Mouse (Mus musculus): Measurements from ENCODE around the gene Tpt1.
A peak's percentile ranks its signal among the peaks of the same experiment; 100 is the strongest.

The Tpt1 gene

GRCm38 (mm10) chr14:75876320-75877043 is 31.6 kb downstream of the Tpt1 start:
- DNase-seq (ENCODE audit: low spot score in 2 of 2) = peak; percentile 34 to 48

GRCm38 (mm10) chr14:75877297-75877696 is 32.4 kb downstream of the Tpt1 start:
- no peak for DNase-seq (ENCODE audit: low spot score in 2 of 2)

GRCm38 (mm10) chr14:75878980-75879379 is 34.1 kb downstream of the Tpt1 start:
- no peak for DNase-seq (ENCODE audit: low spot score in 2 of 2)

GRCm38 (mm10) chr14:75881856-75882255 is 37.0 kb downstream of the Tpt1 start:
- no peak for DNase-seq (ENCODE audit: low spot score in 2 of 2)

GRCm38 (mm10) chr14:75883330-75883729 is 38.4 kb downstream of the Tpt1 start:
- DNase-seq (ENCODE audit: low spot score in 2 of 2) = no peak

GRCm38 (mm10) chr14:75883873-75884272 is 39.0 kb downstream of the Tpt1 start:
- DNase-seq (ENCODE audit: low spot score in 2 of 2) = no peak

GRCm38 (mm10) chr14:75892118-75892517 is 47.2 kb downstream of the Tpt1 start:
- DNase-seq (ENCODE audit: low spot score in 2 of 2) = no peak
